Mouse (Mus musculus): Measurements from ENCODE around the gene Sumo3.

- no peak for TF ChIP-seq GATA1 (IDR thresholded peaks at IDR 0.05; ENCODE audit: low read length)
- no peak for TF ChIP-seq TAL1 (IDR thresholded peaks at IDR 0.05; ENCODE audit: low read length)
Measured at GRCm38 (mm10) chr10:77572225-77572624, 33.7 kb upstream of the Sumo3 start.

Measured in erythroblast, embryonic 14.5 days (primary cell).